Mouse (Mus musculus): ENCODE data around the gene Ing4. TPM values are rescaled to one million over a fixed set of nuclear protein-coding genes. Genes with fewer than 3 reads are reported as not detected.
"Not testable (repeated sequence)": the region's sequence is repeated elsewhere in the genome, so short reads cannot be mapped to it uniquely, and the experiment has no call there.

The Ing4 gene
- total RNA-seq, 1 experiment from 2014 or later: 102 TPM

DNA sequence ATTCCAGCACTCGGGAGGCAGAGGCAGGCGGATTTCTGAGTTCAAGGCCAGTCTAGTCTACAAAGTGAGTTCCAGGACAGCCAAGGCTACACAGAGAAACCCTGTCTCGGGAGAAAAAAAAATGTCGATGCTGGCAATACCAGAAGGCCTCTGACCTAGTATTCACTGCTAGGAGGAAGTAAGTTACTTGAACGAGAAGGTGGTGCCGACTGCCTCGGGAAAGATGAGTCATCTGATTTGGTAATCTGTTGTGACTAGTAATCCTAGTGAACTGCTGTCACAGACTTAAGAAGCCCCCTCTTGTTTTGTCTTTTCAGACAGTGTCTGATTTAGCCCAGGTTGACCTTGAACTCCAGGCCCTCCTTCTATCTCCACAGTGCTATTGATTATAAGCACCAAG, 1.5 kb downstream of the Ing4 start:
- DNase-seq: no peak

GRCm38 (mm10) chr6:125042081-125042480, 2.5 kb downstream of the Ing4 start:
- DNase-seq: no peak

- DNase-seq: peak; percentile 82
Observed at GRCm38 (mm10) chr6:125046691-125047090, 7.1 kb downstream of the Ing4 start.

- DNase-seq: no peak
Observed at GRCm38 (mm10) chr6:125049678-125050077, 10.1 kb downstream of the Ing4 start, which contains the start of gene Acrbp. Gene Acrbp (plus strand): TSS chr6:125049689.

DNA sequence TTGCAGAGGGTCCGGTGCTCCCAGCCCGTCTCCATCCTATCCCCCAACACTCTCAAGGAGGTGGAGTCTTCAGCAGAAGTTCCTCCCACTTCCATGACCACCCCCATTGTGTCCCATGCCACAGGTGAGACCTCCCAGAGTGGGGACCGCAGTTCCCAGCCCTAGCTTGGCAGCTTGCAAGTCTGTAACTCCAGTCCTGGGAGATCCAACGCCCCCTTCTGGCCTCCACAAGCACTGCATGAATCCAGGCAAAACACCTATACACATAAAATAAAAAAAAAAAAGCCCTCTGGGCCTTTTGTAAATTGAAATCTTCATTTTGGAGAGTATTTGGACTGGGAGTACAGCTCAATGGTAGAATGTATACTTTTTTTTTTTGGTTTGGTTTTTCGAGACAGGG, 11.7 kb downstream of the Ing4 start:
- DNase-seq: no peak

DNA sequence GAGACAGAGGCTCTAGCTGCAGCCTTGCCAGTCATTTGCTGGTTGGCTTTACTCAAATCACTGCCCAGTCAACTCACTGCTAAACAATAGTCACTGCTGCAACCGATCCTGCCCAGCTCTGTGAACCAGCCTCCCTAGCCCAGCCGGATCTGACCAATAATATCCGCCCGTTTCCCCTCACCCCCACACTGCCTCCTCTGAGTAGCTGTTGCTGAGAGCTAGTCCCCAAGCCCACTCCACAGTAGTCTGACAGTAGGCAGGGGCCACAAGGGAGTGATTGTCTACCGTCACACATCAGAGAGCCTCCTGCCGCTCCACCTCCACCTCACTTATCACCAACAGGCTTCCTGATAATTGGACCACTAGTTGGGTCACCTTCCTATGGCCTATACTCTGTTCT, 21.9 kb downstream of the Ing4 start:
- DNase-seq: no peak

- no peak for DNase-seq
Observed at GRCm38 (mm10) chr6:125062511-125062910, 23.0 kb downstream of the Ing4 start.

DNA sequence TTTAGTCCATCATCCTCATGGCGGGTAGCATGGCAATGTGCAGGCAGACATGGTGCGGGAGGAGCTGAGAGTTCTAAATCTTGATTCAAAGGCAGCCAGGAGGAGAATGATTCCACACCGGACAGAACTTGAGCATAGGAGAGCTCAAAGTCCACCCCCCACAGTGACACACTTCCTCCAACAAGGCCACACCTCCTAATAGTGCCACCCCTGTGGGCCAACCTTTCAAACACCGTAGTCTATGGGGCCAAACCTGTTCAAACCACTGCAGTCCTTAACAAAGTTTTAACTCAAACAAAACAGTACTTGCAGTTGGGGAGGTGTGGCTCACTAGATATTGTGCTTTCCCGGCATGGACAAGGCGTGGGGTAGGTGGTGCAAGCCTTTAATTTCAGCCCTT, 24.3 kb downstream of the Ing4 start:
- DNase-seq: no peak

GRCm38 (mm10) chr6:125065223-125065622, 25.7 kb downstream of the Ing4 start:
- DNase-seq: not testable (repeated sequence)

DNA sequence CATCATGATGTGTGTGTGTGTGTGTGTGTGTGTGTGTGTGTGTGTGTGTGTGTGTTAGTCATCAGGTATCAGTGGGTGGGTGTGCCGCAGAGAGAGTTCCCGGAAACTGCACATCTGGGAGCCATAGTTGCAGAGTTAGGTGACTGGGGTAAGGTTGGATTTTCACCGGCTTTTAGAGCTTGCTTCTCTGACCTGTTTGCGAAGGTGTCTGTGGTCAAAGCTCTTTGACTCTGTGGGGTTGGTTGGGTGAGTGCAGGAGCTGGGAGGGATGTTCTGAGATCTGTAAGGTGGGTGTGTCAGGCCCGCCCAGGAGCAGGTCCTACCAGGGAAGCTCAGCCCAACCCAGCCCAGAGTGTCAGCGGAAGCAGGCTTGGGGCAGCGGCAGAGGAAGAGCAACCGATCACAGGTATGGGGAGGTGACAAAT, 28.0 kb downstream of the Ing4 start, which contains the start of gene Lpar5:
TSS of gene Lpar5 (plus strand) at position 350 of the 425 bp plus-strand sequence.
- DNase-seq: no peak

DNA sequence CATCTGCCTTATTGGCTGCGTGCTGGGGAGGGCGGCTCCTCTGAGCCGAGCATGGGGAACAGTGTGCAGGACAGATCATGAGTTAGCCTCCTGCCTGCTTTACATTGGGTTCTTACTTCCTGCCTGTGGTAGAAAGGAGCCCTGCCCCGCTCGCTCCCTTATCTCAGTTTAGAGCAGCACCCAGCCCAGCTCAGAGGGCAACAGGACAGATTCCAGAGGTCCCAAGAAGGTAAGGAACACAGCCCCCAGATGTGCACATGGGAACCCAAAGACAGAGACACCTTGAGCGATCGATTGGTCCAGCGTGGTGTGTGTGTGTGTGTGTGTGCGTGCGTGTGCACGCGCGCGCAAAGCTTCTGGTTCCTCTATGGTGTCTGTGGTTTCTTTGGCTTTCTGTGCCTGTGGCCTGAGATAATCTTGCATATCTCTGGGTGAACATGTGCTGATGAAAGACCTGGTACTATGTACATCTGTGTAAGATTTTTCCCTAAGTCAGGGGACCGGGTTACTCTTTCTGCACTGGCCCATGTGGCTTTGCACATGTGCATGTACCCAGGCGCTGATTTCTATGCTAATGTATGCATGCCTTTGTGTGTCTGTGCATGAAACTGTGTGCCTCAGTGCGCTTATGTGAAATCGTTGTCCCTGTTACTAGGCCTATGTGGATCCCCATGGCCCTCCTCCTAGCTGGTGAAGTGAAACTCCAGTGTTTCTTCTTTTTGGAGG, 31.8 kb downstream of the Ing4 start:
- DNase-seq: no peak

DNA sequence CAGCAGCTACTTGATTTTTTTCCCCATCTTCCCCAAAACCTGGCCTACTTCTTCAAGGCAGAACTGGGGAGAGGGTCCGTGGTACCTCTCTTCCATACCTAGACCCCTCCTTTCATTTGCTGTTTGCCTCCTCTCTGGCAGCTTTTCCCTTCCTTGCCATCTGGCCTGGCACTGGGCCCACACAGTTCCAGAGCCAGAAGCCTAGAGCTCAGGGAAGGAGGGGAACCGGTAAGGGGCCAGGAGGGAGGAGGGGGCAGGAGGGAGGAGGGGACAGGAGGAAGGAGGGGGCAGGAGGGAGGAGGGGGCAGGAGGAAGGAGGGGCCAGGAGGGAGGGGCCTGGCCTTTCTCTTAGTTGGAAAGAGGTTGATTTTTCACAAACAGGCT, 32.3 kb downstream of the Ing4 start:
- peak; percentile 68 for DNase-seq

DNA sequence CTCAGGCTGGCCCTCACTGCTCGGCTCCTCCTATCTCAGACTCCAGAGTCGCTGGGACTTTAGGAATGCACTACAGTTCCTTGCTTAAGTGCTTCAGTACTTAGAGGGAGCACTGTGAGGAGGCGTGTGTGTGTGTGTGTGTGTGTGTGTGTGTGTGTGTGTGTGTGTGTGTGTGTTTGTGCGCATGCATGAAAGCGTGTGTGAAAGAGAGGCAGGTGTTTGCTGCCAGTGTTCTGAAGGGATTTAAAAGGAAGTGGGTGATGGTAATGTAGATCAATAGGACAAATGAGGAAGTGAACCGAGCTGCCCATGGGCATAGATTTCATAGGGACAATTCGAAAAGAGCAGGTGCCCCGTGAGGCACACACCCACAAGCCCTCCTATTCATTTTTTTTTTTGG, 34.3 kb downstream of the Ing4 start:
- DNase-seq: no peak

DNA sequence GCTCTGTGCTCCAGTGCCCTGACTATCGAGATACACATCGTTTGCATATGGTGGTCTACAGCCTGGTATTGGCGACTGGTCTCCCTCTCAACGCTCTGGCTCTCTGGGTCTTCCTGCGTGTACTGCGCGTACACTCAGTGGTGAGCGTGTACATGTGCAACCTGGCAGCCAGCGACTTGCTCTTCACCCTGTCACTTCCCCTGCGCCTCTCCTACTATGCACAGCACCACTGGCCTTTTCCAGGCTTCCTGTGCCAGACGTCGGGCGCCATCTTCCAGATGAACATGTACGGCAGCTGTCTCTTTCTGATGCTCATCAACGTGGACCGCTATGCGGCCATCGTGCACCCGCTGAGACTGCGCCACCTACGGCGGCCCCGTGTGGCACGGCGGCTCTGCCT, 41.8 kb downstream of the Ing4 start:
- no peak for DNase-seq

GRCm38 (mm10) chr6:125081797-125082560, 42.4 kb downstream of the Ing4 start:
- peak; percentile 90 for DNase-seq

DNA sequence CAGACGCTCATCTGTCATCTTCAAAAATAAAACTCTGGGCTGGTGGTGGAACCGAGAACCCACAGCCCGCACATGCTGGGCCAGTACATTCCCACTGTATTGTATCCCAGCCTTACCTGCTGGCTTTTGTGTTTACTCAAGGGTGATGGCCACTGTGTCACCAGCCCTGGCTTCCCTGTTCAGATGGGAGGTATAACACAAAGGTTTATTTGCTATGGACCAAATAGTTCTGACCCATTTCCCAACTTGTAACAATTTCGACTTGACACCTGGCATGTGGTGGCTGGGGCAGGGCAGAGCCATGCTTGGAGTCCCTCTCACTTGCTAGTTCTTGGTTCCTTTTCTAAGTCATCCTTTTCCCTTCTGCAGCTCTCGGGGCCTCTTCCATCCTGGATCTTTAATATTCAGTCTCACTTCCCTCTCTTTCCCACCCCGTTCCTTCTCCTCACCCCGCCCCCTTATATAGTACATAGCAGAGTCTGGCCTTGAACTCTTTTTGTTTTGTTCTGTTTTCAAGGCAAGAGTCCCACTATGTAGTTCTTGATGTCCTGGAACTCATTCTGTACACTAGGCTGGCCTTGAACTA, 43.3 kb downstream of the Ing4 start:
- DNase-seq: no peak

GRCm38 (mm10) chr6:125084424-125084823, 44.9 kb downstream of the Ing4 start:
- peak; percentile 41 for DNase-seq

DNA sequence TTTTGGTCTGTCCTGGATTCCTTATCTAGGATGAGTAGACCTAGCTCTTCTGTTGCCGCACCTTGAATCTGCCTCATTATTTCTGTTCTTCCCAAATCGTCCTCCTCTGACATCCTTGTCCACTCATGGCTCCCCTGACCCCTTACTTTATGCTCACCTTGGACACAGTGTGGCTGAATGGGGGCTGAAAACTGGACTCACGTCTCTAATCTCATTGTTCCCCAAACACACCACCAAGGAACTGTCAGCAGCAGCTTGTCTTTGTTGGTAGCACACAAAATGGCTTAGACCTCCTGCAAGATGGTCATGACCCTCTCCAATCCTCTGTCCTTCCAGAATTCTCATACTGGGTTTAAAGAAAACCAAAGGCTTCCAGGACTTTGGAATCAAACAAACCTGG, 48.4 kb downstream of the Ing4 start:
- DNase-seq: no peak

DNA sequence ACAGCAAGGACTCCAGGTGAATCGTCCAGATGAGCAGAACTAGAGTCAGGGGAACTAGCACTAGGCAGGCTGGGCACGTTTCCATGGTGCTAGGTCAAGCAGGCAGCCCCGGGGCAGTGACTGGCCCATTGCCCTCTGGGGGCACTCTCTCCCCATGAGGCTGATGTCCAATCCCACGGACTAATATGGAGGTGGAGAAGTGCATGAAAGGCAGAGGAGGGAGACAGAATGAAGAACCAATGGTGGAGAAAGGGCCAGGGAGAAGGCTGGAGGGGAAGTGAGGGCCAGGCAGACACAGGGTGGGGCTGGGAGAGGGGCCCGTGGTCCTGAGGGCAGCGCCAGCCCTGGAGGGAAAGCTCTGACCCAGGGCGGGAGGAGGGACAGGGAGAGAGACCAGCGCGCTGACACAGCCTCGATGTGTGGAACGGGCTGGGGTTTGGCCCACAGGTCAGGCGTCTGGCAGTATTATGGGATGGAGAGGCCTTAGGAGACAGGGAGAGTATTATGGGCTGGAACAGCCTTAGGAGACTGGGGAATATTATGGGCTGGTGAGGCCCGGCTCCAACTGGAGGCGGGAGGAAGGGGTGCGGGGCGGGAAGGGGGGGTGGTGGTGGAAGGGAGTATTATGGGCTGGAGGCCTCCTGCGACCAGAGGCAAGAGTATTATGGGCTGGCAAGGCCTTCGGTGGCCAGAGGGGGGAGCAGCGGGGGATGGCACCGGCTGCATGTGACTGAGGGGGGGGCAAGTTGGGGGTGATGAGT, 49.2 kb downstream of the Ing4 start:
- peak; percentile 75 for DNase-seq

DNA sequence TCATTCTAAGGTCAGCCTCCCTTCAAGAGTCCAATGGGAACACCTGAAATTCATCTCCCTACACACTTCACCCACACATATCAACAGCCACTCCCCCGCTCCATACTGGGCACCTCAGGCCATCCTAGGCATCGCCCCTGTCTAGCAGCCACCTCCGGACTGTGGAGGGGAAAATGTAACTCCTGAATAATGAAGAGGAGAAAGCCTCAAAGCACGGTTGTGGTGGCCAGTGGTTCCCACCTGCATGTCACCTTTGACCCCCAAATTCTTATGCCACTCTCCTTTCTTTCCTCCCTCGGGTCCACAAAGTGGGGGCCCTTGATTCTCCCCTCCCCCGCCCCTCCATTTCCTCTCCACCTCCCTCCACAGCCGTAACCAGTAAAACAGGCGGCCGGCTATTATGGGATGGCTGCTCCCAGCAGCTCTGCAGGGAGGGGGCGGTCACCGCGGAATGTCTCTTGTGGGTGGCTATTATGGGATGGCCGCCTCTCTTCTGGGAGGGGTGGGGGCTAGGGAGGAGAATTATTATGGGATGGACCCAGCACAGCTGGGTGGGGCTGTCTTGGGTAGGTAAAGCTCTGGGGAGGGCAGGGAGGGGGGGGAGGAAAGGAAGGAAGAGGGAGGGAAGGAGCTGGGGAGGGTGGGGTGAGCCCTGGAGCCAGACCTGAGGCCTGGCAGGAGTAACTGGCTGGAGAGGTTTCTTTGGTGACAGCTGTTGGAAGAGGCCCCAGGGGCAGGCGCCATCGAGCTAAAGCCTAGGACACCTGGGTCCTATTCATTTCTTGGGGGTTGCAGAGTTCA, 50.2 kb downstream of the Ing4 start:
- peak; percentile 77 for DNase-seq

DNA sequence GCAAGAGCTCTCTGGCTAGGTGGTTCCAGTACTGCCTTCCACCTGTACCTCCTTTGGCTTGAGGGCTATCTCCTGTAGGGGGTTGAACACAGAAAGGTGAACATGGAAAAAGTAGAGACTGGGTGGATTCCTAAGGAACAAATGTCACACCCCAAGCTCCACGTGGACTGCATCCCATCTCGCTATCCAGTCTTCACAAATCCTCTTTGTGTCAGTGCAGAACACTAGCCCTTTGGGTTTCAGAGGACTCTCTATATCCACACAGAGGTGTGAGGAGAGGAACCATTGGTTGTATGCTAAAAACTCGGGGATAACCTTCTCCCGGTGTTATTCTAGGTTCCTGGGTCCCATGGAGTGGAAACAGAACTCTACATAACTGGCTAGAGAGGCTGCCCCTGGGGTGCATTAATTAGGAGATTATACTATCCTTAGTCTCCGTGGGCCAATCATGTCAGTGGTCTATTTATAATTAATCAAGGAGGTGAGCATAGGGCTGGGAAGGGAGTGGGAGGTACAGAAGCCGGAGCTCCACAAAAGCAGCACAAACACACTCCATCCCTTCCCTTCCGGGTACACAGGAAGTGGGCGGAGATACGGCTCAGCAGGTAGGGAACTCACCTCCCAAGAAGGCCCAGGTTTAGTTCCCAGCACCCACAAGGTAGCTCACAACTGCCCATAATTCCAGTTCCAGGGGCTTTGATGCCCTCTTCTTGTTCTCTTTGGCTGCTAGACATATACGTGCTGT, 51.0 kb downstream of the Ing4 start:
- DNase-seq: no peak
